Mouse (Mus musculus): ENCODE data around the gene Emc9. TPM values are rescaled to one million over a fixed set of nuclear protein-coding genes. Genes with fewer than 3 reads are reported as not detected.

Gene Emc9
- polyA plus RNA-seq, 1 experiment from 2014 or later, result 15.7 TPM

GRCm38 (mm10) chr14:55571760-55572159 lies 13.3 kb downstream of the Emc9 start:
- H3K4me3 ChIP-seq, result no peak overlapping the region
- no peaks in the 10 kb centered on the region for H3K9me3 ChIP-seq
- H3K4me1 ChIP-seq (replicated peaks), result 0 out of 2 replicates have a peak, but pooled peaks cover 3% of the 10 kb centered on the region
- no peak overlapping the region for H3K4me2 ChIP-seq
- no peak overlapping the region for H3K9ac ChIP-seq
- H3K27ac ChIP-seq, result no peak overlapping the region
- peaks cover 45% of the 10 kb centered on the region for H3K36me3 ChIP-seq
- ATAC-seq (ENCODE audit: low FRiP score), result no peak
- H3K27me3 ChIP-seq, result no peaks in the 10 kb centered on the region

- no peaks in the 10 kb centered on the region for H3K9me3 ChIP-seq
- no peak overlapping the region for H3K27ac ChIP-seq
- no peak overlapping the region for H3K4me3 ChIP-seq
- no peak overlapping the region for H3K4me2 ChIP-seq
- 91% methylated on average over 2 of the region's 2 CpGs for WGBS
- no peak overlapping the region for H3K9ac ChIP-seq
- no peaks in the 10 kb centered on the region for H3K27me3 ChIP-seq
- no peak for ATAC-seq (ENCODE audit: low FRiP score)
- 0 out of 2 replicates have a peak, but pooled peaks cover 3% of the 10 kb centered on the region for H3K4me1 ChIP-seq (replicated peaks)
- H3K36me3 ChIP-seq, result peaks cover 56% of the 10 kb centered on the region
These were observed 14.5 kb downstream of the Emc9 start for GRCm38 (mm10) chr14:55570588-55570987.

- Histone ChIP-seq H3K27ac (no peak overlapping the region), H3K4me2 (no peak overlapping the region), H3K9me3 (no peaks in the 10 kb centered on the region), H3K4me3 (no peak overlapping the region), H3K9ac (no peak overlapping the region), H3K27me3 (no peaks in the 10 kb centered on the region), H3K4me1 (replicated peaks) (no peaks in the 10 kb centered on the region), H3K36me3 (peaks cover 83% of the 10 kb centered on the region)
- 90% methylated on average over 3 of the region's 3 CpGs for WGBS
- ATAC-seq (ENCODE audit: low FRiP score), result no peak
These were observed 17.6 kb downstream of the Emc9 start for GRCm38 (mm10) chr14:55567496-55567895.

- Histone ChIP-seq H3K36me3 (peaks cover 78% of the 10 kb centered on the region), H3K4me3 (no peak overlapping the region)
- WGBS, result 90% methylated on average over 3 of the region's 3 CpGs
These were observed 19.4 kb downstream of the Emc9 start for GRCm38 (mm10) chr14:55565748-55566147.

GRCm38 (mm10) chr14:55563249-55563648 lies 21.9 kb downstream of the Emc9 start:
- H3K4me1 ChIP-seq (replicated peaks), result peaks cover 19% of the 10 kb centered on the region

More at GRCm38 (mm10) chr14:55565748-55566147, 19.4 kb downstream of the Emc9 start:
- H3K27ac ChIP-seq, result no peak overlapping the region
- H3K4me2 ChIP-seq, result no peak overlapping the region
- H3K27me3 ChIP-seq, result no peaks in the 10 kb centered on the region
- peaks cover 15% of the 10 kb centered on the region for H3K4me1 ChIP-seq (replicated peaks)
- no peaks in the 10 kb centered on the region for H3K9me3 ChIP-seq
- ATAC-seq (ENCODE audit: low FRiP score), result no peak
- H3K9ac ChIP-seq, result no peak overlapping the region

GRCm38 (mm10) chr14:55561860-55562259 lies 23.2 kb downstream of the Emc9 start:
- Histone ChIP-seq H3K9me3 (no peaks in the 10 kb centered on the region), H3K36me3 (peaks cover 39% of the 10 kb centered on the region), H3K9ac (peak overlapping the region; percentile 36; the same call in 1 of the 2 replicates), H3K4me3 (peak overlapping the region; percentile 64; the same call in 1 of the 2 replicates), H3K4me2 (peak overlapping the region; percentile 82), H3K4me1 (replicated peaks) (peaks cover 19% of the 10 kb centered on the region), H3K27ac (no peak overlapping the region), H3K27me3 (no peaks in the 10 kb centered on the region)
- no peak for ATAC-seq (ENCODE audit: low FRiP score)
- WGBS, result 89% methylated on average over 10 of the region's 10 CpGs

More at GRCm38 (mm10) chr14:55563249-55563648, 21.9 kb downstream of the Emc9 start:
- H3K9ac ChIP-seq, result 0 out of 2 replicates have a peak overlapping the region, but pooled peaks have one; percentile 39
- no peak for ATAC-seq (ENCODE audit: low FRiP score)
- no peak overlapping the region for H3K4me2 ChIP-seq
- H3K27me3 ChIP-seq, result no peaks in the 10 kb centered on the region
- H3K4me3 ChIP-seq, result no peak overlapping the region
- H3K36me3 ChIP-seq, result peaks cover 53% of the 10 kb centered on the region
- 90% methylated on average over 11 of the region's 11 CpGs for WGBS
- no peak overlapping the region for H3K27ac ChIP-seq
- H3K9me3 ChIP-seq, result no peaks in the 10 kb centered on the region

- Histone ChIP-seq H3K27me3 (no peaks in the 10 kb centered on the region), H3K4me1 (replicated peaks) (peaks cover 19% of the 10 kb centered on the region), H3K36me3 (peaks cover 25% of the 10 kb centered on the region), H3K9me3 (no peaks in the 10 kb centered on the region), H3K9ac (peak within 1 kb of the TSS; percentile 87), H3K27ac (peak within 1 kb of the TSS; percentile 99), H3K4me3 (peak within 1 kb of the TSS; percentile 64), H3K4me2 (peak within 1 kb of the TSS; percentile 82)
- WGBS, result under 1% methylated on average over 51 of the region's 51 CpGs
- ATAC-seq (ENCODE audit: low FRiP score), result peak; percentile 99
These were observed 24.7 kb downstream of the Emc9 start, which contains the start of gene A730061H03Rik for GRCm38 (mm10) chr14:55560202-55561073. Gene A730061H03Rik, minus strand, starts transcription at chr14:55560406.

GRCm38 (mm10) chr14:55559799-55560201 lies 25.3 kb downstream of the Emc9 start, which contains the start of gene Dcaf11:
Gene Dcaf11, plus strand, starts transcription at chr14:55560006.
- Histone ChIP-seq H3K9me3 (no peaks in the 10 kb centered on the region), H3K27ac (peak within 1 kb of the TSS; percentile 99), H3K4me3 (peak within 1 kb of the TSS; percentile 64), H3K36me3 (peaks cover 18% of the 10 kb centered on the region), H3K4me2 (peak within 1 kb of the TSS; percentile 82), H3K9ac (peak within 1 kb of the TSS; percentile 87), H3K27me3 (no peaks in the 10 kb centered on the region), H3K4me1 (replicated peaks) (peaks cover 19% of the 10 kb centered on the region)
- ATAC-seq (ENCODE audit: low FRiP score), result peak; percentile 80
- WGBS, result 0% methylated on average over 27 of the region's 27 CpGs

GRCm38 (mm10) chr14:55558740-55559448 lies 26.2 kb downstream of the Emc9 start:
- no peak overlapping the region for H3K27ac ChIP-seq
- no peaks in the 10 kb centered on the region for H3K27me3 ChIP-seq
- peaks cover 9% of the 10 kb centered on the region for H3K36me3 ChIP-seq
- WGBS, result 59% methylated on average over 6 of the region's 6 CpGs
- ATAC-seq (ENCODE audit: low FRiP score), result no peak
- peak overlapping the region; percentile 66 for H3K4me2 ChIP-seq
- H3K4me3 ChIP-seq, result peak overlapping the region; percentile 64
- peak overlapping the region; percentile 87; the same call in 1 of the 2 replicates for H3K9ac ChIP-seq
- H3K9me3 ChIP-seq, result no peaks in the 10 kb centered on the region
- H3K4me1 ChIP-seq (replicated peaks), result peaks cover 19% of the 10 kb centered on the region

- H3K9me3 ChIP-seq, result no peaks in the 10 kb centered on the region
- H3K4me2 ChIP-seq, result no peak overlapping the region
- H3K27me3 ChIP-seq, result no peaks in the 10 kb centered on the region
- H3K4me3 ChIP-seq, result no peak overlapping the region
- no peak overlapping the region for H3K27ac ChIP-seq
- no peak overlapping the region; the same call in 1 of the 2 replicates for H3K9ac ChIP-seq
- ATAC-seq (ENCODE audit: low FRiP score), result no peak
- no peaks in the 10 kb centered on the region for H3K36me3 ChIP-seq
- 93% methylated on average over 3 of the region's 3 CpGs for WGBS
- H3K4me1 ChIP-seq (replicated peaks), result peaks cover 19% of the 10 kb centered on the region
These were observed 27.5 kb downstream of the Emc9 start for GRCm38 (mm10) chr14:55557587-55557986.

- Histone ChIP-seq H3K9me3 (no peaks in the 10 kb centered on the region), H3K4me2 (no peak overlapping the region), H3K36me3 (no peaks in the 10 kb centered on the region), H3K27ac (no peak overlapping the region), H3K4me1 (replicated peaks) (peaks cover 15% of the 10 kb centered on the region), H3K9ac (no peak overlapping the region), H3K4me3 (no peak overlapping the region), H3K27me3 (no peaks in the 10 kb centered on the region)
- ATAC-seq (ENCODE audit: low FRiP score), result no peak
- WGBS, result 28% methylated on average over 5 of the region's 5 CpGs
These were observed 28.1 kb downstream of the Emc9 start for GRCm38 (mm10) chr14:55557003-55557402.

GRCm38 (mm10) chr14:55555788-55556187 lies 29.3 kb downstream of the Emc9 start:
- Histone ChIP-seq H3K4me2 (no peak overlapping the region), H3K27me3 (no peaks in the 10 kb centered on the region), H3K36me3 (no peaks in the 10 kb centered on the region), H3K27ac (no peak overlapping the region), H3K4me3 (no peak overlapping the region), H3K4me1 (replicated peaks) (peaks cover 4% of the 10 kb centered on the region), H3K9me3 (no peaks in the 10 kb centered on the region), H3K9ac (no peak overlapping the region)
- ATAC-seq (ENCODE audit: low FRiP score), result no peak
- WGBS, result 83% methylated on average over 3 of the region's 3 CpGs

All from hindbrain, embryonic 13.5 days (tissue).